Mouse (Mus musculus): Measurements from ENCODE around the gene Cxcl9.

The Cxcl9 gene

DNA sequence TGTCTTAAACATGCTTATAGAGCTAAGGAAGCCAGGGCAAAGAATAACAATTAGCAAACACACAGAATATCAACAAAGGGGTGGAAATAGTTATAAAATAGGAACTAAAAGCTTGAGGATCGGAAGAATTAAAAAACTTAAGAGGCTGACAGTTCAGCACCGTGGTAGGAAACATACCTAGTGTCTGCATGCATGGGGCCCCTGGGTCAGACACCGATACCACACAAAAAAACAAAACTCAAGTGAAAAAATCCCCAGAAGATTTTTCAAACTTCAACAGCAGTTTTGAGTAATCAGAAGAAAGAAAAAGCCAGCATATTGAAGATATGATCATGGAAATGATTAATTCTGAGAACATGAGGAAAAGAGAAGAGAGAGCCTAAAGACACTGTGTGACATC, 8.9 kb upstream of the Cxcl9 start:
- no peak for DNase-seq

DNA sequence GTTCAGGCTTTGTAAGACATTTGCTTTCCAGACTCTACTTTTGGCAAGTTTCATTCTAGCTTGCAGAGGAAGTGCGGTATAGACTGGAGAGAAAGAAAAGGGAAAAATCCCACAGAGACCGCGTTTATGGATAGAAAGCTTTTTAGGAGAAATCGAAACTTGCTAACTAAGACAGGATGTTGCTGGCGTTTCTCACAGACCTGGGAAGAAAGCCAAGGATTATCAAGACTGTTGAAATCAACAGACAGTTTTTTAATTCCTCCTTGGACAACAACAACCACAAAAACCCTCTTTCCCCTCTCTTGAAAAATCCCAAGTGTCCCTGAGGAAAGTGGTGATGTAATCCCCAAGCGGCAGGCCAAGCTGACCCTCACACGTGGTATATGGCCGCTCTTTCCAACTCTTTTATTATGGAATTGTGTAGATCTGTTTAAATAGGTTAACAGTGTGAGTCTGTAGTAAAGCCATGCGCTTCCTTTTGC, 4.5 kb upstream of the Cxcl9 start:
- peak; percentile 45 to 62 for DNase-seq

DNA sequence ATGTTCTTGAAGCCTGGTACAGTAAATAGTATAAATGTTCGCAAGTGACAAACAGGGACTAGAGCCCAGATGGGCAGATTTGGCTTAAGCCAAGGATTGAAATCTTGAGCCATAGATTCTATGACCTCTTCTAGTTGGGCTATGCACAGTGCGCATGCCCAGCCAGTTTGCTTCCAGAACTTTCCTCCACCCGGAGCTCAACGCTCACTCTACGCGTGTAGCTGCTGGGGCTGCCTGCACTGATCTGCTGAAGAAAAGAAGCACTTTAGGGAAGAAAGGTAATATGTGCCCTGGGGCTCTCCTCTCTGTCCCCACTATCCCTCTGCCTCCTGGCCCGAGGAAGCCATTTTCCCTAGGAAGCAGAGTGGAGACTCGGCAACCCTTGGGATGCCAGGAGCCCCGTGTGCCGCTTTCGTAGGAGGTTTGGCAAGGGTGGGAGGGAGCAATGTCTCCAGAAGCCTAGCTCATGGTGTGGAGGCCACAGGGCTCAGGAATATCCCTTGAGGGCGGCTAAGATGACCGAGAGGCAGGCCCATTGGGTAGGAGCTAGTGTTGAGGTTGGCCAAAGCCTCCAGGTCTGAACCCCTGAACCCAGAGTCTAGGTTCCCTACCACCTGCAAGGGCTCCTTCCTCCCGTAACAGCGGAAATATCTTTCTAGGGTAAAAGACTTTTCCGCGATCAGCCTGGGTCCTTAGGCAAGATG, 3.9 kb upstream of the Cxcl9 start, which contains the start of gene Art3:
Art3 (plus strand) TSS at position 193 of the 704 bp plus-strand sequence.
- DNase-seq, result no peak

DNA sequence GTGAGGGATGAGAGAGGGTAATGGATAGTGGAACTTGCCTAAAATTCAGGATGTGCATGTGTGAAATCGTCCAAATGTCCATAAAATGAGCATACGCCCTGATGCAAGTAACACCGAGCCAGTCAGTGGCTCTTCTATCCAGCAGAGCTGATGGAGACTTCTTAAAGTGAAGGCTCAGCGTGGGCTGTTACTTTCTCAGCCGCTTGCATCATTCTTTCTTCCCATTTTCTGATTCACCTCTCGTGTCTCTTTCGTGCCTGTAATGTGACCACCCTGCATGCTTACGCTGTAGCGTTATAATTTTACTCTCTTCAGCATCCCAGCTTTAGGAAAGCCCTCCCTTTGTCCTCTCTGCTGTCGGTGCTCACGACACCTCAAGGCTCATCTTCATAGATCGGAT, 3.2 kb upstream of the Cxcl9 start:
- no peak for DNase-seq

DNA sequence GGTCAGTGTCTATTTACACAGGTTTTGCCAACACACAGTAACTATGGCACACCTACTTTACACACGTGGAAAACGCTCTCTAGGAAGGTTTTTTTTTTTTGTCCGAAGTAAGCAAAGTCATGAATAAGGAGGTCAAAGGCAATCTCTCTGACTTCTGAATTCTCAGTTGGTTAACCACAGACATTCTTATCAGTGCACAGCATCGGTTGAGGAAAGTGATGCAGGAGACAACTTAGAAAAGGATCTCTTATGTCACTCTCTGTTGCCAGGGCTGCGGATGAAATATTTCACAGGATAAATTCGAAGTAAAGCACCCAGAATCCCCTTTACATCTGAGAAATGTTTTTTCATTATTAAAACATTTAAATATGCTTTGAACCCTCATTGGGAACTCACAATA, 512 bp downstream of the Cxcl9 start:
- no peak for DNase-seq

DNA sequence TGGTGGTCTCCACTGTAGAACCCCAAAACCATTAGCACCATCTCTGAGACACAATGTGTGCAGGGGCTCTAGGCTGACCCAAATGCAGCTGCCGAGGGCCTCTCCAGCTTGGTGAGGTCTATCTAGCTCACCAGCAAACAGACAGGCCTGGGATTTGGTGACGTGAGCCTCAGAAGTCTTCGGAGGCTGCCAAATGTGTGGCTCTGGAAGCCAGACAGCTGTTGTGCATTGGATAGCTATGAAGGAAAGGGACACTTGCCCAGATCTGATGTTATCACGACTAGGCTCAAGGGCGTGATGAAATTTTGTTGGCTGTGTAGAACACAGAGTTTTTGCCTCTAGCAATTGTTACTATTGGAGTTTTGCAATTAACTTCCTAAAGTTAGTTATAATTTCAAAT, 4.6 kb downstream of the Cxcl9 start:
- peak; percentile 35 to 66 for DNase-seq

DNA sequence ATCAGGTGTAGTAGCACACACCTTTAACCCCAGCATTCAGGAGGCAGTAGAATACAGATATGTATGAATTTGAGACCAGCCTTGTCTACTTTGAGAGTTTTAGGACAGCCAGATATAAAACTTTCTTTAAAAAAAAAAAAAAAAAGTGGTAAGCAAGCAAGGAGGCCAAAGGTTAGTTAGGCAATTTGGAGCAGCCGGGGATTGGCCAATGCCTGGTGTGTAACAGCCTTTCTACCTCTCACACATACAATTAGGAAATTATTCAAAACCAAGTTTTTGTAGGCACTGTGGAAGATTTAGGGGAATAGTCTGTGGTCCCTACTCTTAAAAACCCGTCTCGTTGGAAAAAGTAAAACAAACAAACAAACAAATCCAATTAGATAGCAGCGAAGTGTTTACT, 5.3 kb downstream of the Cxcl9 start:
- no peak for DNase-seq

DNA sequence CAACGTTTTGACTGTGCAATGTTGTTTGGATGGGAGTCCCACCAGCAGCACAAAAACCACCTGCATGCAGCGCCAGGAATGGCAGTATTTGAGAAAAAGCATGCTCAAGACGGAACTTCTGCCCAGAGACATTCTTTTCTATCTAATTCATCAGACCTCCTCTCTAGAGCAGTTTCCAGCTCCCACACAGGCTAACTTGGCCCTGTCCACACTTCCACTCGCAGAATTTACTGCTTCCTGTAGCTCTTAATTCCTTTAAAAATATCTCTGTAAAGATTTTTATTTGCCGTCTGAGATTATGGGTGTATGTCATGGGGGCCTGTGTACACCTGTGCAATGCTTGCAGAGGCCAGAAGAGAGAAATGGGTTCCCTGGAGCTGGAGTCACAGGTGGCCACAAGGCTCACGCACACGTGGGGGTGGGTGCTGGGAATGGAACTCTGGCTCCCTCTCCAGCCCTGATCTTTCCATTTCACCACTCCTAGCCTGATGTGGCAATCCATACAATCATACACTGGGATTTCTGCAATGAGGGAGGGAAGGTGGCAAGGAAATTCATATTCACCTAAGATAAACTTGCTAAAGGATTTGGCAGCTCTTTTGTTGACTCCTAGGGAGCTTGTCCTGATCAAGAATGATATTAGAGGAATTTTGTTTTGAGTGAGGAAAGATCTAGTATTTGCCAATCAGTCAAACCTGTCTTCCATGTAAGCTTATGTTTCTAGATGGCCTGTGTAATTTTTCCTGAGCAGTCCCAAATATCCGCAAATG, 6.1 kb downstream of the Cxcl9 start:
- no peak for DNase-seq

DNA sequence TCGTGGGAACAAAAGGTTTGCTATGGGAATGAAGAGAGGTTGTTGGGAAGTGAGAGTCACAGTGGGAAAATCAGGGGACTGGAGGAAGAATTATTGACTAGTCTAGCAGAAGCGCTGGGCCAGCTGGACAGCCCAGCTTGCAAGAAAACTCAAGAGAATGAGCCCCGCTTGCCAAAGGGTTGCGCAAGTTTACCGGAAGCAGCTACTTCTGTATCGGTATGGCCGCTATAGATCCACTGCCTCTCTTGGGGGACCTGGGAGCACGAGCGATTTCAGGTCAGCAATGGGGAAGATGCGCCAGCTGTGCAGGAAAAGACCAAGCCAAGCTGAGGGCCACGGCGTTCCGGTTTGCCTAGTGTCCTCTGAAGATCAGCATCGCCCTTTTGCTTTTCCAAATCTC, 9.3 kb downstream of the Cxcl9 start:
- no peak for DNase-seq

DNA sequence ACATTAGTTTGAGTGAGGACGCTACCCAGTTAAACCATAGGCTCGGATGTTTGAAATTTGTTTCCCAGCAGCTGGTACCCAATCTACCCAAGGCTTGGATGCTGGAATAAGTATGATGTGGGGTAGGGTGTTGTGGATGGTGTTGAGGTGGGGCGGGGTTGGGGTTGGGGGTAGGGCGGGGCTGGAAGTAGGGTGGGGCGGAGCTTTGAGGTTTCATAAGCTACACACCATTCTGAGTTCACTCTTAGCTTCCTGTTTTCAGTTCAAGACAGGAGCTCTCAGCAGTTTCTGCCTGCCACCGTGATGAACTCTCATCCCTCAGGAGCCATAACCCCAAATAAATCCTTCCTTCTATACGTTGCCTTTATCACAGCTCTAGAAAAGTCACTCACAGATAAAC, 9.8 kb downstream of the Cxcl9 start:
- no peak for DNase-seq

DNA sequence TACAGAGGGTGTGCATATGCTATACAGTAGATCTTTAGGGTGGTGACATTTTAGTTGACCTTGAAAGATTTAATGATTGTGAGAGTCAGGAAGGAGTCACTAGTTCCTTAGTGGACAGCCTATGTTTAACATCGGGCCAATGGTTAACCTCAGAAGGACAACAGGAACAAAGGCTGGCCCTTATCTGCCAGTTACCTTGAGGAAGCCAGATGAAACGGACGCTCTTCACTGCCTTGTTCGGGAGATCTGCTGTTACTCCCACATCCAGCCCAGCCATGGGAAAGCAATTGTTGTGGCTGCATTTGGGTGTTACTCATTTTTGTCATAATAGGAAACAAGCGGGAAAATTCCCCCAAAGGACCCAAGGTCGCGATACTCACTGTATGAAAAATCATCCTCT, 14.1 kb downstream of the Cxcl9 start:
- DNase-seq, result no peak

DNA sequence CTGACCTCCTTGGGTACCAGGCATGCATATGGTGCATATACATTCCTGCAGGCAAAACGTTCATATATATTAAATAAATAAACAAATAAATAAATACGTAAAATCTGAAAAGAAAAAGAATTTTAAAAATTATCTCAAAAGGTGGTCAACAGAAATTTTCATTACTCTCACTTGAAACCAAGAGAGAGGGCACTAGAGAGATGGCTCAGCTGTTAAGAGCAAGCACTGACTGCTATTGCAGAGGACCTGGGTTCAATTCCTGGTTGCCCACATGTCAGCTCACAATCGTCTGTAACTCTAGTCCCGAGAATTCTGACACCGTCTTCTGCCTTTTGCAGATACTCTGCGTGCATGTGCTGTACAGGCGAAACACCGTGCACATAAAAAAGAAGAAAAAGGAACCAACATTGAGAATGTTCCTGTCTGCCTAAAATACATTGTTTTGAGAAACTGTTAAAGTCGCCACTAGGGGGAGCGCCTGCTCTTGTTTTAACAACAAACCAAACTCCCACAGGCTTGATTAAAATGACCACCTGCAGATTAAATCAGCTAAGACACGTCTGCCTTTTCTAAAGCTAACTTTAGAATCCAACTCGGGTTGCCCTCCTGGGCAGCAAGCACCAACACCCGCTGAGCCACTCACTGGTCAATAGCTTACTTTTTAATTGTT, 15.7 kb downstream of the Cxcl9 start:
- DNase-seq, result peak; percentile 88 to 99

DNA sequence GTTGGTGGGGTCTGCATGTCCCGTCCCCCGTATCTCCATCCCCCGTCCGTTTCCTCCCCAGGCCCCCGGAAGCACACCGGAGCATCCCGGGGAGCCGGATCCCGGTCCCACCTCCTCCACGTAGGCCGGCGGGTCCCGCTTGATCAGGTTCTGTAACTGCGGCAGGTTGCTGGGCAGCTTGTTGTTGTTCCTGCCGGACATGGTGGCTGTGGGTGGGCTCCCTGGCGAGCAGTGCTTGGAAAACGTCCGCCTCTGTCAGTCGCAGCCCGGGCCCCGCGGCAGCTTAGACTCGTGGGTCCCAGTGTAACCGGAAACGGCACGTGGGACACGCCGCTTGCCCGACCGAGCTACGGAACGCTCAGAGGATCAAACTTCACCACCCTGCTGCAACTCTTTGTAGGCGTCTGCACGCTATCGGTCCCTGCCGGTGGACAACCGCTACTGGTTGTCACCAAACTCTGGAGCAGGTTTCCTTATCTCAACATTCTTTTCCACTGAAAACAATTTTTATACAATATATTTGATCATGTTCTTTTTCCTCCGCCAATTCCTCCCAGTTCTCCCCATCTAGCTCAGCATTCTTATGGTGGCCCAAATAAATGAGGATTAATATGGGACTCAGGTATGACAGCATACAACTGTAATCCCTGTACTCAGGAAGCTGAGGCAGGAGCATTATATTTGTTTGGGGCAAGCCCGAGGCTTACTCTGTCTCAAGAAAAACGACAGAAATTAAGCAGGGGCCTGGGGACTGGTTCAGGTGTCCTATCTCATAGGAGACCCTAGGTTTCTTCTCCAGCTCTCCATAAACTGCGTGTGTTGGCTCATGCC, 18.0 kb downstream of the Cxcl9 start, which contains the start of gene Sdad1:
Sdad1 (minus strand) TSS at position 799 of the 831 bp plus-strand sequence.
- DNase-seq, result peak; percentile 94 to 97

DNA sequence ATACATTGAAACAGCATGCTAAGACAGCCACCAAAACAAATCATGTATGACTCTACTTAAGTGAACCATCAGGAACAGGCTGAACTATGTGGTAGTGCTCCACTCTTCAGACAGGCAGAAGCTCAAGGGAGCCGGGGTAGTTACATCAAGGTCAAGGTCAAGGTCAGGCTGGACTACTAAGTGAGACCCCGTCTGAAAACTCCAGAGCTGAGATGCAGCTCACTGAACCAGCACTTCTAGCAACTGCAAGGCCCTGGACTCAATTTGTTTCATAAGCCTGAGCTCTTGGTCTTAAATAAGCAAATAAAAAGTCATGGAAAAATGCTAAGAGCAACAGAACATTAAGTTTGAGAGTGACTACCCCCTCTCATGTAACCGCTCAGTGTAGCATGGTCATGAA, 23.6 kb downstream of the Cxcl9 start:
- no peak for DNase-seq

DNA sequence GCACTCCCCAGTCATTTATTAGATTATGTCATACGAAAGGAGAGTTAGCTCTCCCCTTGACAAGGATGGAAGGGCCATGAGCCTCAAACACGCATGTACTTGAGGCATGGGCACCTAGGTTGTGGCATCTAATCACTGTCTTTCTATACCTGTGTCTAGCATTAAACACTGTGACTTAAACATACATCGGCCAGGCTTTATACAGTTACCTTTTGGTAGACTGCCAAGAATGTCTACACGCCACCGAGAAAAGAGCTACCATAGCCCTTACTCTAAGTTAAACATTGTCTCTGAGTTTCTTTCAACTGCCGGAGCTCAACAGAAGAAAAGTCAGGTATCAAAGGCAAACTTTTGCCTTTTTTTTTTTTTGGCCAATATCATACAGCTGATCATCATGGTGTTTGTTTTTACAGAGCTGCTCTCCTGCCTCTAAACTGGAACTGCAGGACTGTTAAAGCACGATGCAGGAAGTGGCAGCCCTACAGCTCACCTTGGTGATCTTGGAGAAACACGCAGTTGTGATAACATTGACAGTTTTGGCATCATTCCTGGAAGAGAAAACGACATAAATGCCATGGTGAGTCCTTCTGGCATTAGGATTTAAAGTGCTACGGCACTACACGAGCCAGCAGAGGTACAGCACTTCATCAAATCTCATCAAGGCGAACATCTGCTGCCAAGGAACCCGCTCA, 25.6 kb downstream of the Cxcl9 start:
- no peak for DNase-seq

DNA sequence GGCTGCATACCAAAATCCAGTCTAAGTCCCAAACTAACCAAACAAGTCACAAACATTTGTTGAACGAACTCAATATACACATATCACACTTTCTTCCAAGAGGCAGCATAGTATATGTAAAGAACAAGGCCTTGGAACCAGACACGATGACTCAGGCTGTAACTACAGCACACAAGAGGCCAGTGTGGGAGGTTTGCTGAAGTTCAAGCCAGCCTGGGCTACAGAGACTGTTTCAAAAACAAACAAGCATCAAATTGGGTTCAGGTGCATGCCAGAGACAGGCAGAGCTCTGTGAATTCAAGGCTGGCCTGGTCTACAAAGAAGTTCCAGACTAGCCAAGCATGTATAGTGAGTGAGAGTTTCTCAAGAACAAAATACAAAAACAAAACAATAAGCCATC, 33.4 kb downstream of the Cxcl9 start:
- no peak for DNase-seq

DNA sequence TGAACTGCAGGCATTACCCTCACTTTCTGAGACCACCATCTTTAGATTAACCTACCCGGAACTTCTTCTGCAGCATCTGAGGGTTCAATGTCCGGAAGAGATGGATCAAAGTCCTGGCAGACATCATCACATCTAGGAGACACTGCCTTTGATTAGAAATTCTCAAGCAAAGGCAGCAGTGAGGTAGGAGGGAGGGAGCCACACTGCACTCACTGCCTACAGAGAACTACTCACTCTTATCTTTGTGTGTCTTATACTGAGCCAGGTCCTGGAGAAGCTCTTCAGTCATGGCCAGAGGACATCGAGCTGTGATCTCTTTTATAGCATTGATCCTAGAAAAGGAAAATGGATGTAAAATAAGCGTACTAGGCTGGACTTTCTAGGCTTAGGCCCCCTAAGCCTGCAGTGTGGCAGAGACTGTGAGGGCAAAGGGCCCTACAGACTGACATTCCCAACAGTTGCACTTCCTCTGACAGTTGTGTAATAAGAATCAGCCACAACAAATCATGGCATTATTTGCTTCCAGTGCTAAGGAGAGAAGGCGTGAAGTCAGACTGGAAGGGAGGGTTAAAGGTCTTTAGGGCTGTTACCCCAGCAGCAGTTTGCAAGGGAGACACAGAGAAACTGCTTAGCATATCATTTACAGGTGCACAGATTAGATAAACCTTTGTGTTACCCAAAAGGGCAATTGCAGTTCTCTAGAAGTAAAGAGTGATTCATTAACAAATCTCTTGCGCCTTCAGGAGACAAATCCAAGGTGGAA, 36.0 kb downstream of the Cxcl9 start:
- DNase-seq, result no peak

DNA sequence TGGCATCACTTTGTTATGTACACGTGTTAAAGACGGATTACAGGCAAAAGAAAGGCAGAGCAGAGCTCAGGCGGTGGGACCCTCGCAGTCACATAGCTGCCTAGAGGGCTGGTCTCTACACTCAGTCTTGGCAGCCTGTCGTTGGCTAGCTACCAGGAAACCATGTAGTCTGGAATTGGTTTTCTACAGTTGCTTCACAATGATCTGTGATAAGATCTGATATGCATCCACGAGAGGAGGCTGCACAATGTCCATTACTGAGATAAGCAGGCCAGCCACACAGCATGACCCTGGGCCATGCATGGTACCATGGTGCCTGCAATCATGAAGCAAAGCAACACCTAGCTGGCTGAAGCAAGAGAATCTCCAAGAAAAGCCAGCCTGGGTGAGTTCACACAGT, 40.0 kb downstream of the Cxcl9 start:
- DNase-seq, result no peak

DNA sequence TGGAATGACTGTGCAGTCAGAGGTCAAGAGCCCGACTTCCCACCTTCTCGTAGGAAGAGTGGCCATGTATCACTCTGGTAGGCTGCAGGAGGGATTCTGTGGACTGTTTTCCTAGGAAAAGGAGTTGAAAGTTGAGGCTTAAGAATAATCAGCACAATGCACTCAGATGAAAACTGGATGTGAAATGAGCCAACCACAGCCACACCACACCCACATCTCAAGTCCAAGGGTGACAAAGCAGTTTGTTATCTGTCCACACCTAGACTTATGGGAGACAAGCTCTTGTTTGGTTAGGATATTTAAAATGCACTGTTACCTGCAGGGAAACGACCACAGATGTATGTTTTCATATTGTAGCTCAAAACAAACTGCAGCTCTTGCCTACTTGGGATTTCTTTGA, 44.8 kb downstream of the Cxcl9 start:
- DNase-seq, result no peak

DNA sequence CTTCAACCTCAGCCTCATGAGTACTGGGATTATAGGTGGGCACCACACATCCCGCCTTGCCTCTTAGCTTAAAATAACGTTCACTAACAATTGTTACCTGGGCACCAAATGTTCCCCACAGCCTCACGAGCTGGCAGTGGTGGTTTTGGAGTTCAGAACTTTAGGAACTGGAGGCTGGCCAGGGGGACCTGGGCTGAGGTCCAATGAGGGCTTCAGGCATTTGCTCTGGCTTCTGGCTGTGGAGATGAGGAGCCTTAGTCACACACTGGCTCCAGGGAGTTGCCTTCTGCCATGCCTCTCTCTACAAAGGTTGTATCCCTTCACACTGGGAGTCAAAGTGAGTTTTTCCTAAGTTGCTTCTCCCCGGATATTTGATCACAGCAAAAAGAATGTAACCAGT, 45.3 kb downstream of the Cxcl9 start:
- no peak for DNase-seq

DNA sequence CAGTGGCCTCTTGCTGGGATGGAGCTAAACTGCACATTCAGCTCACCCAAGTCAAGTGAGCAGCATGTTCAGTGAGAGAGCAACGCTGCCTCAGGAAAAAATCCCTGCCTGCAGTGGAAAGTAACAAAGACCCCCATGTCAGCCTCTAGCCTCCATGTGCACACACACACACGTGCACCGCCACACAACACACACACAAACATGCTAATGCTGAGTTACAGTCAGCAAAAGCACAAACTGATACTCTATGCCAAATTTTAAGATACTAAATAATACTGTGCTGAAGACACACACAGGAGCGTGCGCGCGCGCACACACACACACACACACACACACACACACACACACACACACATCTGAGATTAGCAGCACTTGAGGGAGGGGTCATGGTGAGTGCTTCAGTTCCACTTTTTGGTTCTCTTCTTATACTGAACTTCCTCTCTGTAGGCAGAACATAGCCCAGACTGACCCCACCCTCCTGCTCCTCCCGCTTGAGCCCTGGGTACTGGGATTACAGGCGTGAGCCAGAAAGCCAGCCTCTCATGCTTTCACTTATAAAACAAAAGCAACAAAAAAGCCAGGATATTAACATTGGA, 48.8 kb downstream of the Cxcl9 start:
- no peak for DNase-seq

Measured in kidney, postnatal 25 days (tissue).